Mouse (Mus musculus) cortical plate, adult 2 months (tissue): Measurements from ENCODE around the gene Fibin.

Source experiments
- CTCF ChIP-seq: fragments of 200-500 bp; IDR thresholded peaks from 2 replicates; pipeline ENCODE4 v1.5.1; 2011; ENCODE audit warnings: mild to moderate bottlenecking, control low read depth, low read length; ENCODE audit not compliant: insufficient read depth; ENCODE audit errors: extremely low read depth
- POLR2A ChIP-seq: fragments of 200-500 bp; IDR thresholded peaks from 2 replicates; pipeline ENCODE4 v1.6.1; 2011; ENCODE audit warnings: mild to moderate bottlenecking, low read length, control low read depth; ENCODE audit not compliant: insufficient read depth; ENCODE audit errors: extremely low read depth

- TF ChIP-seq CTCF (no peak), POLR2A (no peak)
These were observed 11.6 kb downstream of the Fibin start for GRCm38 (mm10) chr2:110351406-110351805.
